ENCODE assay signal across 22 mouse cellular contexts in the genomic region with DNA sequence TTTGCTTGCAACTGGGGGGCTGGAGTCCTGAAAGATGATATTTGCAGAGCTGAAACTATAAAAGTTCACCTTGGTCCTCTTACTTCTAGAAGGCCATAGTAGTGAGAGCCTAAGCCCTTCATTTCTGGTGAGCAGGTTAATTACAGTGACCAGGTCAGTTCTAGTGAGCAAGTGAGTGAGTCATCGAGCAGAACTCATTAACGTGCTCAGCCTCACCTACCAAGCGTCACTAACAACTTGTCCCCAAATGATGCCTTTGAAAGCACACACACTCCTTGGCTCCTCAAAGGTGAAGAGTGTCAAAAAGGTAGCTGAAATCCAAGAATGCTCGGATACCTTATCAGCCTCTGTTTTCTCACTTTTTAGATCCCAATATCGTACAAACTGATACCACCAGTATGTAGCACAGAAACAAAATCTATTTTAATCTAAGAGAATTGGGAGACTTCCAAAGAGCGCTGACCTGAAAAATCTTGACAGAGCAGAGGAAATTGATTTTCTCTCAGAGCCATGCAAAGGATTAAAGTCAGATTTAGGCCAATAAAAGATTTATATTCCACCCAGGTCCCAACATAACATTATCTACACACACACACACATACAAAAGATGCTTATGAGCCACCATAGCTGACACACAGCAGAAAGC. TPM values are rescaled to one million over a fixed set of nuclear protein-coding genes. Genes with fewer than 3 reads are reported as not detected.
DNase-seq lines count a peak whose midpoint lies in the region; ATAC-seq and TF ChIP-seq lines count a peak whose summit lies in the region.
"Had no signal": no experiment of that assay in that cellular context is flagged by ENCODE, and none has a peak within 500 bp of the region (broad histone marks: within the 10 kb centered on the region; RNA-seq: fewer than 3 reads in every experiment).

No protein-coding gene starts in this region.

- H3K79me2 ChIP-seq in liver, adult 2 months (ENCODE audit: control insufficient read depth, insufficient read depth, low read length): no peaks in the 10 kb centered on the region; the same call in 1 of the 2 replicates

- whole genome bisulfite sequencing in kidney, adult 2 months: 35% methylated on average over 6 of the region's 6 CpGs
- 26% methylated on average over 6 of the region's 6 CpGs for WGBS in liver, adult 2 months
- WGBS in liver, embryonic 11.5 days: 81% methylated on average over 6 of the region's 6 CpGs
- WGBS in intestine, embryonic 16.5 days: 76% methylated on average over 6 of the region's 6 CpGs

- TF ChIP-seq CTCF in kidney, adult 2 months (conservative IDR thresholded peaks at IDR 0.05; ENCODE audit: insufficient read depth, insufficient read length, low read depth, low read length): no peak
- no peak for TF ChIP-seq CTCF in liver, adult 2 months (IDR thresholded peaks at IDR 0.05; ENCODE audit: low read depth, low read length)
- no peak for TF ChIP-seq CTCF in cortical plate, adult 2 months (IDR thresholded peaks at IDR 0.05; ENCODE audit: extremely low read depth, insufficient read depth, low read length)

- peak; percentile 23 for DNase-seq in kidney, adult 2 months
- DNase-seq in kidney, postnatal 10 days: no peak
- DNase-seq in liver, adult 2 months (ENCODE audit: extremely low read depth, low read depth, low spot score): peak; percentile 53
- DNase-seq in liver, embryonic 11.5 days (ENCODE audit: low spot score): no peak
- DNase-seq in cerebellum, adult 18-20 months: peak; percentile 27 to 39
- DNase-seq in spleen, postnatal 10 days (ENCODE audit: low spot score in 2 of 2): no peak
- DNase-seq: embryo, embryonic 11 days; gastrocnemius, postnatal 25 days; heart, adult 2 months; lung, postnatal 4 days; thymus, postnatal 25 days had no signal

- no peak overlapping the region for H3K27ac ChIP-seq in kidney, adult 2 months (ENCODE audit: insufficient read depth, low read depth, low read length)
- H3K27ac ChIP-seq in liver, adult 2 months (replicated peaks; ENCODE audit: insufficient read depth, low read depth, low read length): no peak overlapping the region
- no peak overlapping the region for H3K27ac ChIP-seq in liver, embryonic 11.5 days (ENCODE audit: low read depth, low read length)
- peak overlapping the region; percentile 46; the same call in 1 of the 2 replicates for H3K27ac ChIP-seq in cortical plate, adult 2 months (ENCODE audit: insufficient read depth, low read length)
- no peak overlapping the region for H3K27ac ChIP-seq in intestine, embryonic 16.5 days (ENCODE audit: low read length)
- H3K27ac ChIP-seq: embryonic facial prominence, embryonic 13.5 days; forebrain, embryonic 12.5 days; heart, adult 2 months; heart, embryonic 13.5 days; hindbrain, embryonic 13.5 days; limb, embryonic 15.5 days; stomach, embryonic 15.5 days had no signal

- H3K4me2 ChIP-seq in liver, embryonic 11.5 days: no peak overlapping the region
- H3K4me2 ChIP-seq in intestine, embryonic 16.5 days (ENCODE audit: low read depth, low read length): no peak overlapping the region
- H3K4me2 ChIP-seq: embryonic facial prominence, embryonic 13.5 days; forebrain, embryonic 12.5 days; heart, embryonic 13.5 days; hindbrain, embryonic 13.5 days; limb, embryonic 15.5 days; stomach, embryonic 15.5 days had no signal

- TF ChIP-seq POLR2A in kidney, adult 2 months (IDR thresholded peaks at IDR 0.05; ENCODE audit: low read depth, low read length): no peak
- no peak for TF ChIP-seq POLR2A in liver, adult 2 months (IDR thresholded peaks at IDR 0.05; ENCODE audit: extremely low read depth, insufficient read depth, low read length)
- TF ChIP-seq POLR2A in cortical plate, adult 2 months (IDR thresholded peaks at IDR 0.05; ENCODE audit: extremely low read depth, insufficient read depth, low read length): no peak

- no peaks in the 10 kb centered on the region for H3K27me3 ChIP-seq in kidney, adult 2 months (replicated peaks; ENCODE audit: control insufficient read depth, insufficient read depth, low read length)
- H3K27me3 ChIP-seq in liver, adult 2 months (ENCODE audit: control insufficient read depth, insufficient read depth, low read length): no peaks in the 10 kb centered on the region
- H3K27me3 ChIP-seq in liver, embryonic 11.5 days (replicated peaks; ENCODE audit: control insufficient read depth, insufficient read depth, low read length): no peaks in the 10 kb centered on the region
- H3K27me3 ChIP-seq in intestine, embryonic 16.5 days (replicated peaks; ENCODE audit: control insufficient read depth, insufficient read depth, low read length): no peaks in the 10 kb centered on the region
- H3K27me3 ChIP-seq: embryonic facial prominence, embryonic 13.5 days; heart, embryonic 13.5 days; limb, embryonic 15.5 days; stomach, embryonic 15.5 days had no signal

- no peak overlapping the region for H3K4me3 ChIP-seq in kidney, adult 2 months (ENCODE audit: insufficient read depth, low read depth, low read length)
- H3K4me3 ChIP-seq in liver, adult 2 months (ENCODE audit: insufficient read depth, low read depth, low read length): no peak overlapping the region
- H3K4me3 ChIP-seq in liver, embryonic 11.5 days (ENCODE audit: low read depth, low read length): no peak overlapping the region
- no peak overlapping the region for H3K4me3 ChIP-seq in cortical plate, adult 2 months (ENCODE audit: insufficient read depth, low read length)
- H3K4me3 ChIP-seq in intestine, embryonic 16.5 days (ENCODE audit: low read length): no peak overlapping the region
- H3K4me3 ChIP-seq: embryonic facial prominence, embryonic 13.5 days; erythroblast, embryonic 14.5 days; forebrain, embryonic 12.5 days; heart, adult 2 months; heart, embryonic 13.5 days; hindbrain, embryonic 13.5 days; limb, embryonic 15.5 days; stomach, embryonic 15.5 days had no signal

- no peak overlapping the region for H3K9ac ChIP-seq in liver, adult 2 months (ENCODE audit: low read depth, low read length)
- H3K9ac ChIP-seq in liver, embryonic 11.5 days (ENCODE audit: low read depth, low read length): no peak overlapping the region
- H3K9ac ChIP-seq in intestine, embryonic 16.5 days (ENCODE audit: low read depth, low read length): no peak overlapping the region
- H3K9ac ChIP-seq: embryonic facial prominence, embryonic 13.5 days; forebrain, embryonic 12.5 days; heart, embryonic 13.5 days; hindbrain, embryonic 13.5 days; limb, embryonic 15.5 days; stomach, embryonic 15.5 days had no signal

- no peaks in the 10 kb centered on the region for H3K9me3 ChIP-seq in liver, embryonic 11.5 days (ENCODE audit: control insufficient read depth, low read length)
- H3K9me3 ChIP-seq in intestine, embryonic 16.5 days (ENCODE audit: control insufficient read depth, low read length): no peaks in the 10 kb centered on the region
- H3K9me3 ChIP-seq: embryonic facial prominence, embryonic 13.5 days; forebrain, embryonic 12.5 days; heart, embryonic 13.5 days; hindbrain, embryonic 13.5 days; limb, embryonic 15.5 days; stomach, embryonic 15.5 days had no signal

- peaks cover 4% of the 10 kb centered on the region; the same call in 1 of the 2 replicates for H3K4me1 ChIP-seq in kidney, adult 2 months (ENCODE audit: control insufficient read depth, insufficient read depth, low read length)
- H3K4me1 ChIP-seq in liver, adult 2 months (ENCODE audit: control insufficient read depth, insufficient read depth, low read length): peaks cover 6% of the 10 kb centered on the region; the same call in 1 of the 2 replicates
- no peaks in the 10 kb centered on the region for H3K4me1 ChIP-seq in liver, embryonic 11.5 days (replicated peaks; ENCODE audit: control insufficient read depth, insufficient read depth, low read length)
- H3K4me1 ChIP-seq in cortical plate, adult 2 months (ENCODE audit: control insufficient read depth, insufficient read depth, low read length): peaks cover 2% of the 10 kb centered on the region
- no peaks in the 10 kb centered on the region for H3K4me1 ChIP-seq in intestine, embryonic 16.5 days (ENCODE audit: control insufficient read depth, insufficient read depth, low read length)
- H3K4me1 ChIP-seq: embryonic facial prominence, embryonic 13.5 days; forebrain, embryonic 12.5 days; heart, embryonic 13.5 days; hindbrain, embryonic 13.5 days; limb, embryonic 15.5 days; stomach, embryonic 15.5 days had no signal

- no peak for ATAC-seq in liver, embryonic 11.5 days (replicated peaks; ENCODE audit: low FRiP score)
- ATAC-seq in intestine, embryonic 16.5 days: no peak
- ATAC-seq: inflammation-experienced regulatory T-cells, adult 6 months; Patski had no signal

- H3K36me3 ChIP-seq in kidney, adult 2 months (ENCODE audit: control insufficient read depth, insufficient read depth, low read length): no peaks in the 10 kb centered on the region
- H3K36me3 ChIP-seq in liver, adult 2 months (ENCODE audit: control insufficient read depth, insufficient read depth, low read length): no peaks in the 10 kb centered on the region
- H3K36me3 ChIP-seq in liver, embryonic 11.5 days (ENCODE audit: control insufficient read depth, insufficient read depth, low read length): no peaks in the 10 kb centered on the region
- no peaks in the 10 kb centered on the region for H3K36me3 ChIP-seq in intestine, embryonic 16.5 days (ENCODE audit: control insufficient read depth, insufficient read depth, low read length)
- H3K36me3 ChIP-seq: embryonic facial prominence, embryonic 13.5 days; forebrain, embryonic 12.5 days; heart, embryonic 13.5 days; hindbrain, embryonic 13.5 days; limb, embryonic 15.5 days; stomach, embryonic 15.5 days had no signal

RNA-seq across cellular contexts. Expression of a gene that starts 53.2 kb away (rescaled TPM):
- 8.7 and 9.5 TPM in 2 replicates for polyA plus RNA-seq in kidney, adult 2 months (2012; rRNA removed)
- 18.5 and 20.5 TPM in 2 replicates for total RNA-seq in liver, adult 2 months (2014; rRNA removed)
- polyA plus RNA-seq in liver, adult 2 months (2012; rRNA removed): 3.0 and 4.1 TPM in 2 replicates
- 1.9 and 2.6 TPM in 2 replicates for polyA plus RNA-seq in liver, embryonic 11.5 days (2014; fragmentation: Nextera tagmentation; extraction: Ambion mirVana)
- polyA plus RNA-seq in cortical plate, adult 2 months (2012; rRNA removed): 34.8 and 35.2 TPM in 2 replicates
- polyA plus RNA-seq in intestine, embryonic 16.5 days (2015; fragmentation: Nextera tagmentation; extraction: Ambion mirVana): 0.42 and 0.48 TPM in 2 replicates
- polyA plus RNA-seq: inflammation-experienced regulatory T-cells, adult 6 months had no signal

Comparison
In these comparisons a context has a peak if more than half of its experiments do, and no peak if none do; other contexts are left out.
1. DNase-seq: peak in kidney, adult 2 months (single experiment), liver, adult 2 months (single experiment) and cerebellum, adult 18-20 months (2 of 2); none in kidney, postnatal 10 days (single experiment), liver, embryonic 11.5 days (single experiment) and spleen, postnatal 10 days (0 of 2).